ENCODE assay signal across 1 mouse cellular context in genomic region chr7:127243361-127243867, GRCm38 (mm10).
TF ChIP-seq lines count a peak whose summit lies in the region.

No protein-coding gene starts in this region.

TF ChIP-seq in MEL, 35 proteins besides CTCF, POLR2A, EP300 and RAD21 (continued from another document):
- no peak for TF ChIP-seq NRF1 (IDR thresholded peaks at IDR 0.05; ENCODE audit: insufficient read depth, low read depth, low read length, poor library complexity, severe bottlenecking)
- TF ChIP-seq RCOR1 (IDR thresholded peaks at IDR 0.05; ENCODE audit: low read depth, low read length): 0 out of 2 replicates have a peak, but pooled peaks have one; percentile 7
- no peak for TF ChIP-seq POLR2AphosphoS5 (IDR thresholded peaks at IDR 0.05; ENCODE audit: borderline replicate concordance, low read depth, low read length)
- 0 out of 2 replicates have a peak, but pooled peaks have one; percentile 7 for TF ChIP-seq ETS1 (IDR thresholded peaks at IDR 0.05; ENCODE audit: low read depth, low read length)
- TF ChIP-seq MAX (IDR thresholded peaks at IDR 0.05; ENCODE audit: low read length): no peak
- 0 out of 2 replicates have a peak, but pooled peaks have one; percentile 8 for TF ChIP-seq TCF12 (IDR thresholded peaks at IDR 0.05; ENCODE audit: low read depth, low read length)
- TF ChIP-seq MXI1 (IDR thresholded peaks at IDR 0.05; ENCODE audit: low read depth, low read length): no peak
- TF ChIP-seq MYC (IDR thresholded peaks at IDR 0.05; ENCODE audit: low read depth, low read length): no peak
- peak; percentile 37; the same call in 1 of the 2 replicates for TF ChIP-seq MEF2A (IDR thresholded peaks at IDR 0.05; ENCODE audit: extremely low read depth, insufficient replicate concordance, low read depth, low read length, poor library complexity, severe bottlenecking)
- no peak for TF ChIP-seq GABPA (IDR thresholded peaks at IDR 0.05; ENCODE audit: low read depth, low read length)
- 0 out of 2 replicates have a peak, but pooled peaks have one; percentile 34 for TF ChIP-seq CHD1 (IDR thresholded peaks at IDR 0.05; ENCODE audit: low read depth, low read length)
